Comparison of ENCODE assay signal across 18 mouse cellular contexts in genomic region chr12:83582747-83583146, GRCm38 (mm10). TPM values are rescaled to one million over a fixed set of nuclear protein-coding genes. Genes with fewer than 3 reads are reported as not detected.
A peak's percentile ranks its signal among the peaks of the same experiment; 100 is the strongest.
DNase-seq lines count a peak whose midpoint lies in the region.
"Had no signal": no experiment of that assay in that cellular context is flagged by ENCODE, and none has a peak within 500 bp of the region (broad histone marks: within the 10 kb centered on the region; RNA-seq: fewer than 3 reads in every experiment).

No protein-coding gene starts in this region.

- H3K4me1 ChIP-seq in brown adipose tissue, adult 24 weeks (ENCODE audit: control insufficient read depth, insufficient read depth, insufficient read length, low read length) = peaks cover 20% of the 10 kb centered on the region
- H3K4me1 ChIP-seq: embryonic facial prominence, embryonic 12.5 days; forebrain, embryonic 15.5 days had no signal

- H3K27ac ChIP-seq in brown adipose tissue, adult 24 weeks (replicated peaks; ENCODE audit: low read depth, low read length) = peak overlapping the region; percentile 70
- H3K27ac ChIP-seq: embryonic facial prominence, embryonic 12.5 days; forebrain, embryonic 15.5 days; hindbrain, embryonic 10.5 days; hindbrain, embryonic 14.5 days had no signal

- no peak overlapping the region for H3K4me3 ChIP-seq in brown adipose tissue, adult 24 weeks (ENCODE audit: insufficient read depth, low read depth, low read length)
- H3K4me3 ChIP-seq: embryonic facial prominence, embryonic 12.5 days; forebrain, embryonic 15.5 days; heart, embryonic 12.5 days; hindbrain, embryonic 10.5 days had no signal

- peak; percentile 10 for DNase-seq in embryo, embryonic 11 days
- DNase-seq in embryo, embryonic 10 days (ENCODE audit: low spot score) = no peak
- peak; percentile 30 for DNase-seq in layer of hippocampus, adult 9-11 months
- DNase-seq in layer of hippocampus, postnatal 25 days (ENCODE audit: extremely low spot score in 1 of 2, low spot score in 1 of 2) = no peak
- DNase-seq in telencephalon, adult 2 months (ENCODE audit: low read depth, low spot score) = peak; percentile 38
- no peak for DNase-seq in lung, postnatal 25 days (ENCODE audit: low spot score)
- DNase-seq: adrenal gland, postnatal 10 days; B cell, adult 2 months; cerebellum, adult 18-20 months; cerebellum, adult 9-11 months; cerebellum, postnatal 36 days; gastrocnemius, postnatal 25 days had no signal

RNA-seq across cellular contexts. Expression of gene Zfyve1, which starts 14.3 kb away (rescaled TPM):
- total RNA-seq in layer of hippocampus, postnatal 25 days (2021) = 10 to 100 TPM; 45.3 to 45.7 TPM
- polyA plus RNA-seq in brown adipose tissue, adult 24 weeks (2012; ENCODE audit: insufficient read depth, insufficient read length, missing spikeins) = 10.3 and 12.3 TPM in 2 replicates

RNA-seq across cellular contexts. Expression of gene Rbm25, which starts 48.3 kb away (rescaled TPM):
- total RNA-seq in layer of hippocampus, postnatal 25 days (2021) = 100 to 1,000 TPM in 1 of 2 experiments, 10 to 100 TPM in 1; 88.8 to 125 TPM
- polyA plus RNA-seq in brown adipose tissue, adult 24 weeks (2012; ENCODE audit: insufficient read depth, insufficient read length, missing spikeins) = 27.9 and 46.4 TPM in 2 replicates

Comparison
In these comparisons a context has a peak if more than half of its experiments do, and no peak if none do; other contexts are left out.
1. DNase-seq: peak in embryo, embryonic 11 days (single experiment), layer of hippocampus, adult 9-11 months (single experiment) and telencephalon, adult 2 months (single experiment); none in embryo, embryonic 10 days (single experiment), layer of hippocampus, postnatal 25 days (0 of 2) and lung, postnatal 25 days (single experiment).